Mouse (Mus musculus) inflammation-experienced regulatory T-cells, adult 6 months (primary cell): ENCODE results near the gene Gm40193. TPM values are rescaled to one million over a fixed set of nuclear protein-coding genes. Genes with fewer than 3 reads are reported as not detected.

Experiments used
- ATAC-seq: one replicate; pipeline ENCODE4 v1.8.0; 2017
- polyA plus RNA-seq, 3 experiments: library from polyadenylated mRNA; unstranded; fragments of 100-300 nt; shearing (Covaris generic); gene quantifications; one replicate each; pipeline ENCODE4 v1.2.1; 2017

The Gm40193 gene
- polyA plus RNA-seq, 3 experiments from 2014 or later: not detected

GRCm38 (mm10) chr11:70502018-70502417, 30.7 kb downstream of the Gm40193 start:
- ATAC-seq: no peak

GRCm38 (mm10) chr11:70500476-70500812, 32.3 kb downstream of the Gm40193 start:
- ATAC-seq: no peak

- ATAC-seq: no peak
Measured at GRCm38 (mm10) chr11:70499566-70500475, 32.9 kb downstream of the Gm40193 start.

GRCm38 (mm10) chr11:70489684-70490083, 43.1 kb downstream of the Gm40193 start:
- ATAC-seq: no peak

GRCm38 (mm10) chr11:70489138-70489537, 43.6 kb downstream of the Gm40193 start:
- no peak for ATAC-seq

GRCm38 (mm10) chr11:70487816-70488215, 44.9 kb downstream of the Gm40193 start:
- ATAC-seq: no peak

- ATAC-seq: no peak
Measured at GRCm38 (mm10) chr11:70485498-70485897, 47.2 kb downstream of the Gm40193 start.

Other genes starting within 250 kb of the Gm40193 start
- gene Alox12e, start 210.3 kb downstream of the Gm40193 start, polyA plus RNA-seq: not detected
- under 1 TPM; 0.24 to 0.59 (median 0.26) TPM for gene Alox15, start 180.9 kb downstream of the Gm40193 start, polyA plus RNA-seq
- 1 to 10 TPM; 5.2 to 7.3 (median 6.5) TPM for gene Pelp1, start 122.9 kb downstream of the Gm40193 start, polyA plus RNA-seq
- gene Arrb2, start 100.3 kb downstream of the Gm40193 start, polyA plus RNA-seq: 100 to 1,000 TPM in 2 of 3 experiments, 10 to 100 TPM in 1; 50.6 to 129 (median 119) TPM
- 10 to 100 TPM; 76.7 to 81.3 (median 80.3) TPM for gene Med11, start 81.0 kb downstream of the Gm40193 start, polyA plus RNA-seq
- gene Zmynd15, start 73.5 kb downstream of the Gm40193 start, polyA plus RNA-seq: not detected
- under 1 TPM; 0.62 to 0.85 (median 0.72) TPM for gene Cxcl16, start 73.0 kb downstream of the Gm40193 start, polyA plus RNA-seq
- 1 to 10 TPM; 1.6 to 3.2 (median 2.3) TPM for gene Tm4sf5, start 27.7 kb downstream of the Gm40193 start, polyA plus RNA-seq
- gene Vmo1, start 18.3 kb downstream of the Gm40193 start, polyA plus RNA-seq: not detected
- not detected for gene Gltpd2, start 13.7 kb downstream of the Gm40193 start, polyA plus RNA-seq
- gene Psmb6, start 7.6 kb downstream of the Gm40193 start, polyA plus RNA-seq: 100 to 1,000 TPM; 376 to 387 (median 385) TPM
- 1 to 10 TPM; 1.8 to 2.1 (median 2.0) TPM for gene Pld2, start 7.1 kb upstream of the Gm40193 start, polyA plus RNA-seq
- 10 to 100 TPM in 1 of 3 experiments, 1 to 10 TPM in 2; 6.2 to 11.8 (median 9.2) TPM for gene Mink1, start 29.9 kb upstream of the Gm40193 start, polyA plus RNA-seq
- gene 4930544D05Rik, start 82.9 kb upstream of the Gm40193 start, polyA plus RNA-seq: not detected
- gene Chrne, start 86.3 kb upstream of the Gm40193 start, polyA plus RNA-seq: 1 to 10 TPM in 1 of 3 experiments, under 1 TPM in 2; 0.51 to 3.0 (median 0.78) TPM
- under 1 TPM; 0.17 to 0.69 (median 0.21) TPM for gene Gp1ba, start 106.2 kb upstream of the Gm40193 start, polyA plus RNA-seq
- 100 to 1,000 TPM; 276 to 454 (median 423) TPM for gene Rnf167, start 114.3 kb upstream of the Gm40193 start, polyA plus RNA-seq
- gene Slc25a11, start 114.5 kb upstream of the Gm40193 start, polyA plus RNA-seq: 100 to 1,000 TPM in 2 of 3 experiments, 10 to 100 TPM in 1; 85.3 to 111 (median 111) TPM
- 1,000 to 10,000 TPM; 3,037 to 4,758 (median 3,214) TPM for gene Pfn1, start 121.7 kb upstream of the Gm40193 start, polyA plus RNA-seq
- 10 to 100 TPM in 2 of 3 experiments, 1 to 10 TPM in 1; 6.2 to 27.4 (median 21.7) TPM for gene Eno3, start 124.3 kb upstream of the Gm40193 start, polyA plus RNA-seq
- gene Spag7, start 136.5 kb upstream of the Gm40193 start, polyA plus RNA-seq: 100 to 1,000 TPM; 131 to 155 (median 137) TPM
- 10 to 100 TPM; 11.5 to 17.1 (median 12.8) TPM for gene Camta2, start 155.2 kb upstream of the Gm40193 start, polyA plus RNA-seq
- gene Inca1, start 167.2 kb upstream of the Gm40193 start, polyA plus RNA-seq: 1 to 10 TPM in 1 of 3 experiments, under 1 TPM in 1, not detected in 1; 0.44 to 1.0 TPM
- gene Kif1c, start 167.6 kb upstream of the Gm40193 start, polyA plus RNA-seq: 1 to 10 TPM in 2 of 3 experiments, under 1 TPM in 1; 0.99 to 2.0 (median 1.3) TPM
- gene Zfp3, start 231.3 kb upstream of the Gm40193 start, polyA plus RNA-seq: 1 to 10 TPM; 3.4 to 5.8 (median 4.6) TPM